Mouse (Mus musculus) cerebellum, adult 18-20 months (tissue): ENCODE measurements around the gene Smim13.
"Not testable (repeated sequence)": the region's sequence is repeated elsewhere in the genome, so short reads cannot be mapped to it uniquely, and the experiment has no call there.

Source experiments
- DNase-seq, 2 experiments: peaks; one replicate each; pipeline ENCODE4 v3.0.0; 2021

Smim13 gene

DNA sequence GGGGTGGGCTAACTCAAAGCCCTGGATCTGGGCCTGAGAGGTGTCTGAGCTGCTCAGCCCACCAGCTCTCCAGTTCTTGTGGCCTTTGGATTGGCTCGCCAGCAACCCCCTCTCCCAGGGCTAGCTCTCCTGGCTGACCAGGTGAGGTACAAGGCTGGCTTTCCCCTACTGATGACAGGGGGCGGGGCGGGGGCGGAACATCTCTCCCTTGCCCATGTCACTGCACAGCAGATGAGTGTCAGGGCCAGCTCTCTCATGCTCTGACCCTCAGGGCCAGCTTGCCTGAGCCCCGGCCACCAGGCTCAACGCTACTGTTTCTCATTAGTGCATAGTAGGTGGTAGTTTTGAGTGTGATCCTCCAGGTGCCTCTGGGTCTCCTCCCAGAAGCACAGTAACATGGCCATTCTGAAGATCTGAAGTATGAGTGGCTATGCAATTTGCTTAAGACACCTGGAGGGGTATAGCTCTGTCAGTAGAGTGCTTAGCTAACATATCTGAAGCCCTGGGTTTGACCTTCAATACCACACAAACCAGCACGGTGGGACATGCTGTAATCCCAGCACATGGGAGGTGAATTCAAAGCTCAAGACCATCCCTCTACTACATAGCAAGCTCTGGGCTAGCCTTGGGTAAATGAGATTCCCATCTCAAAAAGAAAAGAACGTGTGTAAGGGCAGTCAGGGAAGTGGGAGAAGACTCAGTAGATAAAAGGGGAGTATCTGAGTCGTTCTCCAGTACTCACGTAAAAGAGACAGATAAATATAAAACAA is 11.4 kb upstream of the Smim13 start:
- DNase-seq: no peak

DNA sequence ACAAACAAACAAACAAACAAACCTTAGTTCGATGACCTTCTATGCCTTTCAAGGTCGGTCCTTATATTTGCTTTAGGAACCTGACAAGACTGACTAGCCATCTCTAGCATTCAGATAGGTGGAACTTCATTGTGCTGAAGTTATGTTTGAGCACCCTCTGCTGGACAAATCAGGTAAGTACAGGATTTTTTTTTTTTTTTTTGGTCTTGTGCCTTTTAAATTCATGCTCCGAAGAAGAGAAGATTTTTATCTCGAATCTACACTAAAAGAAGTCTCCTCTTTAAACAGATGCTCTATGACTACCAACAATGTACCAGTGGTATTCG is 10.9 kb upstream of the Smim13 start:
- DNase-seq: peak in 1 of 2 experiments; percentile 23

DNA sequence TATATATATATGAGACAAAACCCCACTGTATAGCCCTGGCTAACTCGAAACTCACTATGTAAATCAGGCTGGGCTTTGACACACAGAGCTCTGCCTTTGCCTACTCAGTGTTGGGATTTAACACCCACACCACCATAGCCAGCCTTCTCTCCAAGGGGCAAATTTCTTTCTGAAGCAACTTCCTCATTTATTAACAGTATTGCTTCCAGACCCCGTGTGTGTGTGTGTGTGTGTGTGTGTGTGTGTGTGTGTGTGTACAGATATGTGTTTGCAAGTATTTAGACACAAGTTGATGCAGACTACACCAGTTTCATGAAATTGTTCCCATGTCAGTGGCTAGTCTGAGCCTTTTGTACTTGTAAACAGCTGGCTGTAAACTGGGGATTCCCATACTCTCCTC is 8.1 kb upstream of the Smim13 start:
- DNase-seq: no peak

DNA sequence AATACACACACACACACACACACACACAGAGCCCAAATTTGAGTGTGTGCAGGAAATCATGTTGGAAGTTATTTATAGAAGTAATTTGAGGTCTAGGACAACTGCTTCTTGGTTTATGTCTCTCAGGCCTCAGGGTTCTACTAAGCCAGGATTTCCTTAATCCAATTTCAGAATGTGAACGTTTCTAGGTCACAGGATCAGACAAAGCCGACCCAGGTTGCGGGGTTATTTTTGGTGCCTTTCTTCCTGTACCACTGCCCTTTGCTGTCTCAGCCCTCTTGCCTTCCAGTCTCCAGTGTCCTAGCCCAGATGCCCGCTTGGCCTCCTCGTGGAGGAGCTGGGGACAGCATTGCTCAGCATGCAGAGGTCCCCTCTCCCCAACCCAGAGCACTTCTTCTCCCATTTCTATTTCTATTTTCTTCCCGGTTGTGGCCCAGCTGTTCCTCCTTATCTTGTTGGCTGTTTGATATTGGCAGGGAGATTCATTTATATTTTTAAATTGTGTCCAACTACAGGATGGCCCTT is 5.3 kb upstream of the Smim13 start:
- no peak for DNase-seq

DNA sequence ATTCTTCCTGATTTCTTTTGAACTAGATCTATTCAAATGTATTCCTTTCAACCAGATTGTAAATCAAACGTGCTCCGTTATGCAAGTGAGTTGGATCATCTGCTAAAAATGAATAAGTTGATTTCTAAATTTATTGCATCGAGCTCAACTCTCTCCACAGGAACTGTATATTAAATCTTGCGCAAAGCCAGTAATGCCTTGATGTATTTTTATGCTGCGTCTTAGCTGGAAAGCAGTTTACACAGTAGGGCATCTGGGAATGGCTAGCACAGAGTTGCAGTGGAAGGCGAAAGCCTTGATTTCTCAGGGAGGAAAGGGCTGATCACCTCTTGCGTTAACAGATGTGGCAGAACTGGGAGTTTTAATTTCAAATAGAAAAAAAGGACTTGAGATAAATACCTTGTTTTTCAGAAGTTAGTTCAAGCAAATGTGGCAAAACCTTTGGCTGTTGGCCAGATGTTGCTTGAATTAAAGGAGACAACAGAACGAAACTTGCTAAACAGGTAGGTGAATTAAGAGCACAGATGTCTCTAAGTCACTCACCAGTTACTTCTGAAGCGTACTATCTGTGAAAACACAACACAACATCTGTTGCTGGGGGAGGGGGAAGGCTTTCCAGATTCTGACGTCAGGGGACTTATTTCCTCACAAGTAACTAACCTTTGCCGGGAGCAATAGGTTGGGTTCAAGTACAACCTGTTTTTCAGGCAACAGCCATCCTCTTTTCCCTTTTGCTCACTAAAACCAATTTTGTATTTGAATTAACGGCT is 708 bp upstream of the Smim13 start:
- DNase-seq: peak in 1 of 2 experiments; percentile 31

DNA sequence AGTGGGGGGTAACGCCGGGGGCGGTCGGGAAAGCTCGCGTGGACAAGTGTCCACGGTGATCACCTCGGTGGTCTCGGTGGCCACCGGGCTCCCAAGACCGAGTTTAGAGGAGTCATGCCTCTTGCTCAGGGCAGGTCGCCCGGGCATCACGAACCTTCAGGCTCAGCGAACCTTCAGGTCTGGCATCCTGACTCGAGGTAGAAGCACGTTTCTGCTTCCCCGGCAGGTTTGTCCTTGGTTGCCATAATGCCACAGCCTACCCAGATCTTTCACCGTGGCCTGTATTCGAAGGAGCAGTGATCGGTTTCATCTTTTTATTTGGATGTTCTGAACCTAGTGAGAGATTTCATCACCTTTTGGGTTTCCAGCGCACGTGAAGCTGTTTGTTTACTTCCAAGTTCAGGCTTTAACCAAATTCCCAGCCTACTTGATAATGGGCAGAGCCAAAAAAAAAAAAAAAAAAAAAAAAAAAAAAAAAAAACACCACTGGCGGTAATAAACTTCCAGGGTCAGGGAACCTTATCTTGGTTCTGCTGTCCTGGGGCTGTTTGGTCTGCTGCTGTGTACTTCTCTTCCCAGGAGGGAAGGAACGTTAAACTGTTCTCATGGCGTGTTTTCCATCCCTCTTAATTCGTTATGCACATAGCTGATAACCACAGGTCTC is 806 bp downstream of the Smim13 start:
- peak in 1 of 2 experiments; percentile 51 for DNase-seq

DNA sequence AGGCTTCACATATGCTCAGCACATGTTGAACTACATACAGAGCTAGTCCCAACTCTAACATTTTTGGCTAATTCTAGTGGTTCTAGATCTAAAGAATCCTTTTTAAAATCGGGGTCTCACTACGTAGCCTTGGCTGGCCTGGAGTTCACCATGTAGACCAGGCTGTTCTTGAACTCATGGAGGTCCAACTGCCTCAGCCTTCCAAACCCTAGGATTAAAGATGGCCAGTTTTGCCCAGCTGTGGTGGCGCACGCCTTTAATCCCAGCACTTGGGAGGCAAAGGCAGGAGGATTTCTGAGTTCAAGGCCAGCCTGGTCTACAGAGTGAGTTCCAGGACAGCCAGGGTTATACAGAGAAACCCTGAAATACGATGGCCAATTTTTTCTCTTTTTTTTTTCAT is 1.6 kb downstream of the Smim13 start:
- not testable (repeated sequence) for DNase-seq

DNA sequence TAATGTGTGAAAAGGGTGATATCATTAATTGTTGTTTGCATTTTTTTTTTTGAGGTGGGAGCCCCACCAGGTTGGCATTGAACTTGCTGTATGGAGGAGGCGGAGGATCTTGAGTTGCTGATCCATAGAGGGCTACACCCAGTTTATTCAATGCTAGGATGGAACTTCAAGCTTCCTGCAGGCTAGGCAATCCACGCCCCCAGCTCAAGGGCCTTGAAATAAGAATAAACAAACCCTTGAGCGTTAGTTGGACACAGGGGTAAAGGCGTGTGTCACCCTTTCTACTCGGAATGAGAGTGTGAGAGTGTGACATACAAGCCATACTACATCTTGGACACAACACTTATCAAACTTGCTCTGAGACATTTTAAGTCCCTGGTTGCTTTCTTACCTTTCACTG is 2.0 kb downstream of the Smim13 start:
- no peak for DNase-seq

DNA sequence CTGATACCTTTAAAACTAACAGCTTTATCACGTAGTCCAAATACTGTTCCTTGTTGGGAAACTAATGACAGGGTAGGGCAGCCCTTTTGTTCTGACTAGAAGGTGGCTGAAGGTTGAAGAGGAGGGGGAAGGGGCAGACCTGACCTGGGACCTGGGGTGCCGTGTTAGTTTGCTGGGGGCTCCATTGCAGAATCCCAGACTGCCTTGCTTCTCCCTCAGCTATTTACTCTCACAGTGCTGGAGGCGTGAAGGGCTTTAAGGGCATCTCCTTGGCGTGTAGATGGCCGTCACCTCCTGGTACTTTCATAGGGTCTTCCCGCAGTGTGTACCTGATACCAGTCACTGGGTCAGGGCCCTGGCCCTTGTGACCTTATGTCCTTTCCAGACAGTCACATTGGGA is 2.5 kb downstream of the Smim13 start:
- DNase-seq: no peak

DNA sequence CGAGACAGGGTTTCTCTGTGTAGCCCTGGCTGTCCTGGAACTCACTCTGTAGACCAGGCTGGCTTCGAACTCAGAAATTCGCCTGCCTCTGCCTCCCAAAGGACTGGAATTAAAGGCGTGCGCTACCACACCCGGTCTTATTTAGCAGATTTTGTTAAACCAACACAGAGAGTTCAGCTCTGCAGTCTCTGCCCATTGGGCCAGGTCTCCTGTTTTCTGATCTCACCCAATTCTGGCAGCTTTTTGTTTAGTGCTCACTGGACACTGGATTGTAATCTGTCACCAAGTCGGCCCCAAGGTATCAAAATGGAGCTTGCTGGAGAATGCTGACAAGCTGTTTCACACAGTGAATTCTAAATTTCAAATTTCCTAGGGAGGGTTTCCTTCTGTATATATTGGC is 3.1 kb downstream of the Smim13 start:
- DNase-seq: no peak

DNA sequence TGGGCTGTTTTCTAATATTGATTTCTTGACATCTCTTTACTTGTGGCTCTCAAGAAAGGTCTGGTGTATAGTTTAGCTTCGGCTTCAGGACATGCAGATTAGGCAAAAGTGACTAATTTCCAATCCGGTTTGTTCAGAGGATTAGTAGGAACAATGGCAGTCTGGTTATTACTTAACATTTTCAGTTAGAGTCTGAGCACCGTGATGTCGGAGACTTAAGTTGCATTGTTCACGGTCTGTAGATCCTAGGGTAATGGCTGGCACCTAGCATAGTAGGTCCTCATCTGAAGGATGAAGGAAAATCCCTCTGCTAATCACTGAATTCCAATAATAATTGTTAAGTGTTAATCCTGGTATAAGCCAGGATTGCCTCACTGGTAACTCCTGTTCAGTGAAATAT is 6.5 kb downstream of the Smim13 start:
- DNase-seq: no peak

DNA sequence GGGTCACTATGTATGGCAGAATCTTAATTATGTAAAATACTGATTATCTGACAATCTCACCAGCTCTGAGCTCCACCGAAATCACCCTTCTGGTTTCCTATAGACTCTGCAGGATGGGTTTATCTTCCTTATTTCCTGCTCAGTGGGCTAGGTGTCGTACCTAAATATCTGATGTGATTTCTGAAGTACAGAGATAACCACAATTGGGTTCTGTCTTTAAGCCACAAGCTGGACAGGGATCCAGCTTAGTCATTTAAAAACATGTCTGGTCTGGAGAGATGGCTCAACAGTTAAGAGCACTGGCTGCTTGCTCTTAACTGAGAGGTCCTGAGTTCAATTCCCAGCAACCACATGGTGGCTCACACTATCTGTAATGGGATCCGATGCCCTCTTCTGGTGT is 7.3 kb downstream of the Smim13 start:
- no peak for DNase-seq

DNA sequence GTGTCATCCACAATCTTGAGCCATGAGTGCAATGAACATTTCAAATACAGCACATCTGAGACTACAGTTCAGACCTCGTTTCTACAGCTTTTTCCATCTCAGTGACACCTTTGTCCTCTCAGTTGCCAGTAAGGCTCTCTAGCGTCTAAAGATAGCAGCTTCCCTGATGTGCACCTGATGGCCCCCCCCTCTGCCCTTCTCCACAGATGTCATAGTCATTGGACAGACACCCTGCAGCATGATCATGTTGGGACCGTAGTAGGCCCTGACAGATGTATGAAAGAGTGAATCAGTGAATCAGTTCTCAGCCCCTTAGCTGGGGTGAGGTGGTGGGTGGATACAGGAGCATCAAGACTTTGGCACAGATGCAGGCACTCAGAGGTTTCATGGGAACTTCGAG is 8.2 kb downstream of the Smim13 start:
- no peak for DNase-seq

DNA sequence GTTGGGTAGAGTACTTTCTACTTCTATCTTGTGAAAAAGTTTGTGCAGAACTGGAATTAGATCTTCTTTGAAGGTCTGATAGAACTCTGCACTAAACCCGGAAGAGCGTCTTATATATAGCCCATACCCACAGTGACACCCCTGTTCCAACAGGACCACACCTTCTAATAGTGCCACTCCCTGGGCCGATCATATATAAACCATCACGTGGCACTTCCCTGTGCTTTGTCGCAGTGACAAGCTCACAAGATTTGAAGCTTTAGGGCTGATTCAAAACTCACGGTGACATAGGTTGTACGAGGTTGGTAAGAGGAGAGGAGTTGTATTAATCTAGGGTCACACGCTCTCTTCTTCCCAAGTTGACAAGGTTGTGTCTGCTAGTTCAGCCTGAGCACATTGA is 12.0 kb downstream of the Smim13 start:
- not testable (repeated sequence) for DNase-seq

DNA sequence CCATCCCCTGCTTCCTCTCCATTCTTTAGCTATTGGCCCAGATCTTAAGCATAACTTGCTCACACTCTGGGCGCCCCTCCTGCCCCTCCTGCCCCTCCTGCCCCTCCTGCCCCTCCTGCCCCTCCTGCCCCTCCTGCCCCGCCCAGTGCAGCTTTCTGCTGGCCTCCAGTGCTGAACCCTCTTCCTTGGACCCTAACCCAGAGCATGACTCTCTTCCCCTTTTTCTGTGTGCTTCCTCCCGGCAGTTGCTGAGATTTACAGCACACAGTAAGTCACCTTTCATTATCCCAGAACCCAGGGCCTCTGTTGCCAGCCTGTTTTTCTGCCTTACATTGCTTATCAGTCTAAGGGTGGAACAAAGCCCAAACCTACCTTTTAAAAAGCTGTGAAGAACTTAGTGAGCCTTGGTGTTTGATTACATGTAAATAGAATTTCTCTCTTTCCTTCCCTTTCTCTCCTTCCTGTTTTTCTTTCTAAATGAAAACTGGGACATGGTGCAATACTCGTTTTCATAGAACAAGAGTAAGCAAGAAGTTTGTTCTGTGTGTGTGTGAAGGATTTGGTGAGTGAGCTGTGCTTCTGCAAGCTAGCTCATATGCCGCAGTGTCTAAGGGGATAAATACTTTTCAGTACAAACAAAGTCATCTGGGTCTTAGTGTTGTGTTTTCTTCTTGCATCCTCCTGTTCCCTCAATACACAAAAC is 13.8 kb downstream of the Smim13 start:
- no peak for DNase-seq

DNA sequence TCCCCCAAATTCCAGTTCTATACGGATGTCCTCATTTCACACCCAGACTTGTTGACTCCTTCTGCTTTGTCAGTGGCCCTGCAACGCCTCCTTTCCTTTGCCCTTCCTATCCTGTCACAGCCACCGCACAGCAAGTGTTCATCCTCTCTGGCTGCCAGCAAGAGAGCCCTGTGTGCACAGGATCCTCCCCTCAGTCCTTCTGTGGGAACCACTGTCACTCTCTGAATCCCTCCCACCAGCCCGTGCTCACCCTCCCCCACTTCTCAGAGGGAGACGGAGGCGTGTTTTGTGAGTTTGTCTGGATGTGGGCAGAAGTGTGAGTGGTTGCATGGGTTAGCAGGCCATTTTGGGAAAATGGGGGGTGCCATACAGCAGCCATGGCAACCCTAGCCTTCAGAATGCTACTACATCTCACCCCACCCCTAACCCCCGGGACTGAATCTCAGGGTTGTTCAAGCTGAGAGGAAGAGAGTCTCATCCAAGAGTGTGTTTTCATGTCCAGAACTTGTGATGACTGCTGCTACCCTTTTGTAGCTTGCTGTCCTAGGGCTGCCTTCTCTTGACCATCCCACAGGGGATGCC is 18.3 kb downstream of the Smim13 start:
- peak in 1 of 2 experiments; percentile 9 for DNase-seq

DNA sequence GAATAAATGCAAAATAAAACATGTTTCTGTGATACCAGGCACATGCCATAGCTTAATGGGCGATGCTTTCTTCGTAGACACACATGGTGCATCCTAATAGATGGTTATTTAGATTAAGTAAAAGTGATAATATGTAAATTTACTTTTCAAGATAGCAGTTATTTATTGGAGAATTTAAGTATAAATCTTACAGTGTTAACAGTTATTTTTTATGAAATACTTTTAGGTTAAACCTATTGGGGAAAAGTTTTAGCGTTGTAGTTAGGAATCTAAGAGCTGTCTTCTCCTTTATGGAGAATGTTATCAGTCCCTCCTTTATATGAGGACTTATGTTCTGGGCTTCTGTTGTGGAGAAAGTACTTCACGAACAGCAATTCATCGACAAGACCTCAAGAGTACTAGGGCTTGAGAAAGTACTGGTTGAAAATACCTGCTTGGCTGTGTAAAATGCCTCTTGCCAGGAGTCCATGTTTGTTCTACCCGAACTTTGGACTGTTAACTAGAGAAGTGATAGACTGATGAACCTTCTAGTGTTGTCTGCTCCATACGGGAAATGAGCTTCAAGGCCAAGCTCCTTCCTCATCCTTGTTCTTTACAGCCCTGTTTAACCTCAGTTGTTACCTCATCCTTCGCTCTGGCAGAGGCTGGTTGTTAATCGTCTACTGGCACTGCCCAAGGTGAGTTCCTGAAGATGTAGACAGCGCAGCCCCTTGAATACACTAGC is 24.4 kb downstream of the Smim13 start, which contains the start of gene Gm17364:
Gene Gm17364, minus strand, starts transcription at position 51 of the 724 bp plus-strand sequence.
- no peak for DNase-seq

DNA sequence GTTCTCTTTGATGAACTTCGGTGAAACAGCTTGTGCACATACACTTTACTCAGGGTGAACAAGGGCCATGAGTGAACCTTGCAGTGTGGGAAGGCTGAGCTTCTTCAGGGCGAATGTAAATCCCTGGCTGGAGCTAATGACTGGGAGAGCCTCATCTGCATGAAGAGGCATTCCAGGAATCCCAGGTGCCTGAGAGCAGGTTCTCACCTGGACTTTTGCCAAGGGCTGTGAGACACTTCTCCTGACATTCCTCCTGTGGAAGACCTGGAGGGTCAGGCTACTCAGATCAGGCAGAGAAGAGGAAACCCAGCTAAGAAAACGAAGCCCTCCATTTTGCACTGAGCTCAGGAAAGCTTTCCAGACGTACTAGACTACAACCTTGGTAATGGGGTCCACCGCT is 31.1 kb downstream of the Smim13 start:
- DNase-seq: no peak

DNA sequence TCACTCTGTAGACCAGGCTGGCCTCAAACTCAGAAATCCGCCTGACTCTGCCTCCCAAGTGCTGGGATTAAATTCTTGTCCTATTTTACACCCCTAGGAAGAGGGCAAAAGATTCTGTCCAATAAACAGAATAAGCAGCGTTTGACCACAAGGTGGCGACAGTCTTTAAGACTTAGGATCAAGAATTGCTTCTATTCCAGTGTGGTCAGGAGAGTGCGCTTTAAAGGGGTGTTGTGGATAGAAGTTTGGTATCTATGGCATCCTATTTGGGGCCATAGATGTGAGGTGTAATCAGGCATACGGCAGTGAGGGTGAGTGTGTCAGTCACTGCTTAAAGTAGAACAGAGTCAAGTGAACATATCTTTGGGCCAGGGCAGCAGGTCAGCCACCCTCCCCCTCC is 33.6 kb downstream of the Smim13 start:
- peak; percentile 56 to 62 for DNase-seq

DNA sequence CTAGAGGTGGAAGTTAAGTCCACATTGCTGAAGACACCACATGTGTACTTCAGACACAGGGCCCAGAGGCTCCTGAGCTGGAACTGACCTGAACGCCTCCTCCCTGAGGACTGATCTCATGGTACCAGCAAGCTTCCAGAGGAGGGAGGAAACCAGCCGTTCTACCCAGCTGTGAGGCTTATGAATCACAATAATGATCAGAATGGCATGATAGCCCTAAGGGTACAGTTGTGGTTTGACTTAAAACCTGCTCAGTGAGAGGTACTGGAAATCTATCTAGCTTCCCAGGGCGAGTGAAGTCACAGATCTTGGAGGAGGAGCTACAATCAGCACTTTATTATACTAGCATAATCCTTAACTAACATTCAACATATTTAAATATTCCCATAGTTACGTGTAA is 35.8 kb downstream of the Smim13 start:
- DNase-seq: no peak

DNA sequence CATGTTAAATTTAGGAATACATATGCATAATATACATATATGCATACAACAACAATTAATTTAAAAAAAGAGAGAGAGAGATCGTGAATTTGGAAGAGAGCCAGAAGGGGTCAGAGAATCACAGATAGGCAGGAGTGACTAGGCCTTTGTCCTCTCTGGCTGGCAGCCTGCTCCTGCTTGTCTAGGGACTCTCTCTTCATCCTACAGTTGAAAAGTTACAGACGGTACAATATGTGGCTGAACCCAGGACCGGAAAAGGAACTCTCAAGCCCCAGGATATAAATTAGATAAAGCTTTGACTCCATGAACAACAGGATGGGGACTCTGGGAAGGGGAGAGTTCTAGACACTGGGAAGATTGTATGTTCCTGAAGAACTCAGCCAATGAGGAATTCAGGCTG is 36.6 kb downstream of the Smim13 start:
- no peak for DNase-seq

DNA sequence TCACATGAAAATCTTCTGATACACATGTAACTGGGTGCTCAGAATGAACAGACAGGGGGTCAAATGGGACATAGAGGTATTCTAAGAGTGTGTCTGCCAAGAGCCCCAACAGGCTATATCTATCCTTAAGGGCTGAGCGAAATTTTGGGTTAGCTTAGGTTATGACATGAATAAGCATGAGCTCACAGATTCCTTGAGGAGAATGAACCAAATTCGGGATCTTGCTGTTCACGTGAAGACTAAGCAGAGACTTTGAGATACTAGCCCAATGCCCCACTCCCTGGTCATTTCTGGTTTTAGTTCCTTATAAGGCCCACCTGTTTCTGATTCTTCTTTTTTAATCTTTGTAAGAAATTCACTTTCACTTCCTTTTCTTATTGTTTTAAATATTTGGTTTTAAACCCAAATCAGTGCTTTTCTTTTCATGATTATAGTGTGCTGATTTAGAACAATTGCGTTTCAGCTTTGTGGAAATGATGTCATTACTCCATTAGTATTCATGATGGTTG is 41.9 kb downstream of the Smim13 start:
- no peak for DNase-seq
